In the genomic region with DNA sequence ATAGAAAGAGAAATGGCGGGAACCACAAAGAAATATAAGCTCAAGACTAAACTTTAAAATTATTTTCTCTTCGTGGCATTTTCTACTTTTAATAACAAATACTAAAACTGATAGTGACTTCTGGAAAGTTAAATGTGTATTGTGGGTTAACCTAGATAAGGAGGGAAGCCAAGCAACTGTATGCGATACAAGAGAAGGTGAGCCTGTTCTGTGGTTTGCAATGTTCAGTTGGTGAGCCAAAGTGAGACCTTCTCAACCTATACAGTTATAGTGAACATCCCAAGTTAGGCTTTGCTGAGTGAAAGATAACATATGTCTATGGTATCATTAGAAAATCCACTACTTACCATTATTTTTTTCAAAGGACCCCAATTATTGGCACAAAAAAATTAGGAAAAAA, we compare ENCODE assay signal across 23 mouse cellular contexts.
DNase-seq lines count a peak whose midpoint lies in the region; ATAC-seq and TF ChIP-seq lines count a peak whose summit lies in the region.
"Had no signal": no experiment of that assay in that cellular context is flagged by ENCODE, and none has a peak within 500 bp of the region (broad histone marks: within the 10 kb centered on the region; RNA-seq: fewer than 3 reads in every experiment).

No protein-coding gene starts in this region.

- no peak overlapping the region for H3K4me3 ChIP-seq in liver, embryonic 12.5 days
- H3K4me3 ChIP-seq in liver, embryonic 14.5 days (ENCODE audit: insufficient read depth in 1 of 2, low read depth in 2 of 2, low read length in 2 of 2): no peak overlapping the region
- H3K4me3 ChIP-seq in forebrain, embryonic 13.5 days: no peak overlapping the region
- no peak overlapping the region for H3K4me3 ChIP-seq in hindbrain, embryonic 13.5 days
- H3K4me3 ChIP-seq: embryonic facial prominence, embryonic 12.5 days; embryonic facial prominence, embryonic 15.5 days; erythroblast, embryonic 14.5 days; forebrain, embryonic 12.5 days; hindbrain, embryonic 12.5 days had no signal

- no peaks in the 10 kb centered on the region for H3K27me3 ChIP-seq in liver, embryonic 12.5 days (replicated peaks)
- H3K27me3 ChIP-seq in liver, embryonic 14.5 days (ENCODE audit: control insufficient read depth, insufficient read depth, low read length): no peaks in the 10 kb centered on the region
- no peaks in the 10 kb centered on the region for H3K27me3 ChIP-seq in forebrain, embryonic 13.5 days
- no peaks in the 10 kb centered on the region for H3K27me3 ChIP-seq in hindbrain, embryonic 13.5 days
- H3K27me3 ChIP-seq: embryonic facial prominence, embryonic 12.5 days; embryonic facial prominence, embryonic 15.5 days; forebrain, embryonic 12.5 days; hindbrain, embryonic 12.5 days had no signal

- TF ChIP-seq CTCF in liver, embryonic 14.5 days (IDR thresholded peaks at IDR 0.05; ENCODE audit: low read depth): no peak

- no peak overlapping the region for H3K27ac ChIP-seq in liver, embryonic 12.5 days
- no peak overlapping the region for H3K27ac ChIP-seq in liver, embryonic 14.5 days
- no peak overlapping the region for H3K27ac ChIP-seq in forebrain, embryonic 13.5 days
- H3K27ac ChIP-seq in hindbrain, embryonic 13.5 days: no peak overlapping the region
- H3K27ac ChIP-seq: embryonic facial prominence, embryonic 12.5 days; embryonic facial prominence, embryonic 15.5 days; forebrain, embryonic 12.5 days; hindbrain, embryonic 12.5 days had no signal

- no peaks in the 10 kb centered on the region for H3K4me1 ChIP-seq in liver, embryonic 12.5 days
- H3K4me1 ChIP-seq in liver, embryonic 14.5 days (replicated peaks; ENCODE audit: control insufficient read depth in 2 of 2, insufficient read depth in 2 of 2, low read length in 1 of 2): no peaks in the 10 kb centered on the region
- H3K4me1 ChIP-seq in forebrain, embryonic 13.5 days: no peaks in the 10 kb centered on the region
- H3K4me1 ChIP-seq in hindbrain, embryonic 13.5 days (replicated peaks): no peaks in the 10 kb centered on the region
- H3K4me1 ChIP-seq: embryonic facial prominence, embryonic 12.5 days; embryonic facial prominence, embryonic 15.5 days; forebrain, embryonic 12.5 days; hindbrain, embryonic 12.5 days had no signal

- no peaks in the 10 kb centered on the region for H3K9me3 ChIP-seq in liver, embryonic 12.5 days (replicated peaks)
- no peaks in the 10 kb centered on the region for H3K9me3 ChIP-seq in liver, embryonic 14.5 days (ENCODE audit: control insufficient read depth, low read length)
- H3K9me3 ChIP-seq in forebrain, embryonic 13.5 days (replicated peaks): no peaks in the 10 kb centered on the region
- no peaks in the 10 kb centered on the region for H3K9me3 ChIP-seq in hindbrain, embryonic 13.5 days
- H3K9me3 ChIP-seq: embryonic facial prominence, embryonic 12.5 days; embryonic facial prominence, embryonic 15.5 days; forebrain, embryonic 12.5 days; hindbrain, embryonic 12.5 days had no signal

- no peak for DNase-seq in liver, embryonic 14.5 days (ENCODE audit: low read depth in 3 of 3, low spot score in 3 of 3)
- DNase-seq in cerebellum, adult 18-20 months: no peak
- DNase-seq: adrenal gland, adult 8-10 months; adrenal gland, postnatal 25 days; cerebellum, adult 11-12 months; cerebellum, adult 9-10 months; cerebellum, postnatal 25 days; gastrocnemius, postnatal 10 days; gastrocnemius, postnatal 36 days had no signal

- 59% methylated on average over 3 of the region's 3 CpGs for WGBS in liver, embryonic 12.5 days (ENCODE audit: insufficient replicate concordance)
- WGBS in liver, embryonic 14.5 days (ENCODE audit: insufficient replicate concordance): 41% methylated on average over 3 of the region's 3 CpGs
- WGBS in forebrain, embryonic 13.5 days: 94% methylated on average over 3 of the region's 3 CpGs
- 83% methylated on average over 3 of the region's 3 CpGs for WGBS in hindbrain, embryonic 13.5 days

- no peak overlapping the region for H3K9ac ChIP-seq in liver, embryonic 12.5 days
- H3K9ac ChIP-seq in liver, embryonic 14.5 days (replicated peaks): no peak overlapping the region
- no peak overlapping the region for H3K9ac ChIP-seq in forebrain, embryonic 13.5 days
- H3K9ac ChIP-seq in hindbrain, embryonic 13.5 days: no peak overlapping the region
- H3K9ac ChIP-seq: embryonic facial prominence, embryonic 12.5 days; embryonic facial prominence, embryonic 15.5 days; forebrain, embryonic 12.5 days; hindbrain, embryonic 12.5 days had no signal

- peak; percentile 46 for TF ChIP-seq EP300 in liver, embryonic 14.5 days (IDR thresholded peaks at IDR 0.05; ENCODE audit: low read depth)

- H3K36me3 ChIP-seq in liver, embryonic 12.5 days: no peaks in the 10 kb centered on the region
- no peaks in the 10 kb centered on the region for H3K36me3 ChIP-seq in liver, embryonic 14.5 days (replicated peaks; ENCODE audit: control insufficient read depth, insufficient read depth, low read depth)
- H3K36me3 ChIP-seq in forebrain, embryonic 13.5 days (ENCODE audit: poor library complexity, severe bottlenecking): no peaks in the 10 kb centered on the region
- no peaks in the 10 kb centered on the region for H3K36me3 ChIP-seq in hindbrain, embryonic 13.5 days
- H3K36me3 ChIP-seq: embryonic facial prominence, embryonic 12.5 days; embryonic facial prominence, embryonic 15.5 days; forebrain, embryonic 12.5 days; hindbrain, embryonic 12.5 days had no signal

- H3K4me2 ChIP-seq in liver, embryonic 12.5 days: no peak overlapping the region
- no peak overlapping the region for H3K4me2 ChIP-seq in liver, embryonic 14.5 days (ENCODE audit: low read depth)
- no peak overlapping the region for H3K4me2 ChIP-seq in forebrain, embryonic 13.5 days
- no peak overlapping the region for H3K4me2 ChIP-seq in hindbrain, embryonic 13.5 days
- H3K4me2 ChIP-seq: embryonic facial prominence, embryonic 12.5 days; embryonic facial prominence, embryonic 15.5 days; forebrain, embryonic 12.5 days; heart, embryonic 11.5 days; hindbrain, embryonic 12.5 days had no signal

- ATAC-seq in liver, embryonic 12.5 days: peak; percentile 58; the same call in 1 of the 2 replicates
- ATAC-seq in liver, embryonic 14.5 days (ENCODE audit: insufficient read depth): peak; percentile 61; the same call in 1 of the 2 replicates
- peak; percentile 55; the same call in 1 of the 2 replicates for ATAC-seq in megakaryocyte progenitor cell, adult 5-6 weeks (replicated peaks; ENCODE audit: poor library complexity)
- ATAC-seq in forebrain, embryonic 13.5 days: no peak
- no peak for ATAC-seq in hindbrain, embryonic 13.5 days (ENCODE audit: low FRiP score)
- ATAC-seq: activated CD4-positive, CD25-positive, alpha-beta regulatory T cell, adult 4 months; CD4-positive, CD25-positive, alpha-beta regulatory T cell, adult 4 months; forebrain, embryonic 16.5 days; hindbrain, embryonic 16.5 days had no signal

Comparison
In these comparisons a context has a peak if more than half of its experiments do, and no peak if none do; other contexts are left out.
1. ATAC-seq: peak in liver, embryonic 12.5 days (single experiment), liver, embryonic 14.5 days (single experiment) and megakaryocyte progenitor cell, adult 5-6 weeks (single experiment); none in forebrain, embryonic 13.5 days (single experiment) and hindbrain, embryonic 13.5 days (single experiment).